Mouse (Mus musculus) limb, embryonic 11.5 days (tissue): ENCODE data around the gene Tango6. TPM values are rescaled to one million over a fixed set of nuclear protein-coding genes. Genes with fewer than 3 reads are reported as not detected.

Experiments
- ATAC-seq: fragments of 200-750 bp; cut with Nextera tagmentation; 2 replicates; pipeline ENCODE4 v1.8.0; 2017; ENCODE audit warnings: low read depth; ENCODE audit not compliant: insufficient number of reproducible peaks, low FRiP score, low TSS enrichment
- DNase-seq: peaks from one replicate; pipeline ENCODE4 v3.0.0-alpha.2; 2015; ENCODE audit warnings: low spot score
- H3K27ac ChIP-seq: fragments of 300-500 bp; sonication (generic); replicated peaks from 2 replicates; pipeline ENCODE4 v1.5.1; 2014; ENCODE audit warnings: low read depth, mild to moderate bottlenecking, low read length
- H3K27me3 ChIP-seq: fragments of 300-500 bp; sonication (generic); 2 replicates; pipeline ENCODE4 v1.6.1; 2014; ENCODE audit warnings: mild to moderate bottlenecking, low read length, mixed read lengths; ENCODE audit not compliant: control insufficient read depth, insufficient read depth
- H3K36me3 ChIP-seq: fragments of 300-500 bp; sonication (generic); 2 replicates; pipeline ENCODE4 v1.6.1; 2014; ENCODE audit warnings: mild to moderate bottlenecking, low read length, moderate library complexity, mixed read lengths; ENCODE audit not compliant: control insufficient read depth, insufficient read depth
- H3K4me1 ChIP-seq: fragments of 300-500 bp; sonication (generic); 2 replicates; pipeline ENCODE4 v1.6.1; 2014; ENCODE audit warnings: low read length, mixed read lengths; ENCODE audit not compliant: control insufficient read depth, insufficient read depth
- H3K4me2 ChIP-seq: fragments of 300-500 bp; sonication (generic); 2 replicates; pipeline ENCODE4 v1.6.1; 2014; ENCODE audit warnings: low read depth, mild to moderate bottlenecking, moderate library complexity; ENCODE audit not compliant: severe bottlenecking
- H3K4me3 ChIP-seq: fragments of 300-500 bp; sonication (generic); 2 replicates; pipeline ENCODE4 v1.5.1; 2014; ENCODE audit warnings: low read depth, low read length
- H3K9ac ChIP-seq: fragments of 300-500 bp; sonication (generic); 2 replicates; pipeline ENCODE4 v1.6.1; 2014; ENCODE audit warnings: mild to moderate bottlenecking, low read length
- H3K9me3 ChIP-seq: fragments of 300-500 bp; sonication (generic); 2 replicates; pipeline ENCODE4 v1.6.1; 2016; ENCODE audit warnings: low read length; ENCODE audit not compliant: control insufficient read depth
- WGBS: fragments of 180-500 bp; shearing (Covaris S2); extraction: QIAGEN DNeasy Blood & Tissue Kit; methylation state at CpG from one replicate; pipeline ENCODE4 v1.1.7; 2014; 5-methylcytosine and 5-hydroxymethylcytosine counted together
- polyA plus RNA-seq: library from polyadenylated mRNA; unstranded; fragments of >200 nt; fragmentation: Nextera tagmentation; extraction: Ambion mirVana; gene quantifications from 2 replicates; pipeline ENCODE4 v1.2.1, GENCODE M21; 2014

Tango6 gene
- polyA plus RNA-seq, 1 experiment from 2014 or later, result 10.0 TPM

DNA sequence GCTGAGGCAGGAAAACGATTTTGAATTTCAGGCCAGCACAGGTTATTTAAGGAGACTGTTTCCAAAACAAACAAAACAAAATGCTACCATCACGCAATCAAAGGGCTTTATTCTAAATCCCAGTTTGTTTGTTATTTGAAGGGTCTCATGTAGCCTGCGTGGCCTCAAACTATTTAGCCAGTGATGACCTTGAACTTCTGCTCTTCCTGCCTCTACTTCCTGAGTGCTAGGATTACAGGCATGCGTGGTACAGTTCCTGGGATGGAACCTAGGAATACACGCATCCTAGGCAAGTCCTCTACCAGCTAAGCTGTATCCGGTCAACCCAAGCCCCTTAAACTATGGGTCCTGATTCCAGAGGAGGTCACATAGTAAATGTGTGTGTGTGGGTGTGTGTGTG lies 39.6 kb downstream of the Tango6 start:
- WGBS, result 88% methylated on average over 6 of the region's 6 CpGs

DNA sequence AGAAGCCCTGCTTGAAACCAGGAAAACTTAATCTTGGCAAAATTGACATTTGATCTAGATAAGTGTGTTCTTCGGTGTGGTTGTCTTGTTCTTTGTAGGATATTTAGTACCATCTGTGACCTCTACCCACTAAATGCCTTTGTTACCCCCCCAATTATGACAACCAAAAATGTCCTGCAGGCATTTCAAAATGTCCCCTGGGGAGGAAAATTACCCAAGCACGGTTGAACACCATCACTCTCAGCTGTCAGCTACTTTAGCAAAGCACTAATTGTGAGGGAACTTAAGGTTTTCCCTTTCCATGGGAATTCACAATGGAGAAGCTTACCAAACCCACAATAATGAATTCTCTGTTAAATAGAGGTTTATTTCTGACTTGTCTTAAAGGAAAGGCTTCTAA lies 41.1 kb downstream of the Tango6 start:
- 41% methylated on average over 2 of the region's 2 CpGs for WGBS
- no peak overlapping the region for H3K9ac ChIP-seq
- H3K4me3 ChIP-seq, result no peak overlapping the region
- no peak overlapping the region for H3K4me2 ChIP-seq
- H3K36me3 ChIP-seq, result no peaks in the 10 kb centered on the region; the same call in 1 of the 2 replicates
- no peak overlapping the region for H3K27ac ChIP-seq
- no peak for DNase-seq
- no peaks in the 10 kb centered on the region for H3K4me1 ChIP-seq
- no peaks in the 10 kb centered on the region for H3K27me3 ChIP-seq
- H3K9me3 ChIP-seq, result no peaks in the 10 kb centered on the region
- no peak for ATAC-seq

More for the DNA sequence above, 39.6 kb downstream of the Tango6 start:
- DNase-seq, result no peak
- Histone ChIP-seq H3K4me2 (no peak overlapping the region), H3K4me1 (peaks cover 3% of the 10 kb centered on the region; the same call in 1 of the 2 replicates), H3K9me3 (no peaks in the 10 kb centered on the region), H3K36me3 (no peaks in the 10 kb centered on the region; the same call in 1 of the 2 replicates), H3K27me3 (no peaks in the 10 kb centered on the region), H3K4me3 (no peak overlapping the region), H3K27ac (no peak overlapping the region), H3K9ac (no peak overlapping the region)
- no peak for ATAC-seq

- Histone ChIP-seq H3K9ac (no peak overlapping the region), H3K9me3 (no peaks in the 10 kb centered on the region), H3K36me3 (peaks cover 2% of the 10 kb centered on the region; the same call in 1 of the 2 replicates), H3K4me1 (no peaks in the 10 kb centered on the region), H3K27ac (no peak overlapping the region), H3K4me2 (no peak overlapping the region), H3K27me3 (no peaks in the 10 kb centered on the region), H3K4me3 (no peak overlapping the region)
- 92% methylated on average over 6 of the region's 6 CpGs for WGBS
- DNase-seq (no peak), ATAC-seq (no peak)
Observed at GRCm38 (mm10) chr8:106726551-106726950, 43.7 kb downstream of the Tango6 start.

GRCm38 (mm10) chr8:106727241-106727835 lies 44.5 kb downstream of the Tango6 start:
- Histone ChIP-seq H3K4me3 (no peak overlapping the region), H3K27ac (no peak overlapping the region), H3K27me3 (no peaks in the 10 kb centered on the region), H3K4me1 (no peaks in the 10 kb centered on the region), H3K4me2 (no peak overlapping the region), H3K9ac (no peak overlapping the region), H3K9me3 (no peaks in the 10 kb centered on the region), H3K36me3 (peaks cover 2% of the 10 kb centered on the region; the same call in 1 of the 2 replicates)
- ATAC-seq, result no peak
- WGBS, result 49% methylated on average over 16 of the region's 16 CpGs
- peak; percentile 33 for DNase-seq

GRCm38 (mm10) chr8:106727889-106728288 lies 45.0 kb downstream of the Tango6 start:
- DNase-seq (no peak), ATAC-seq (no peak)
- H3K36me3 ChIP-seq, result peaks cover 2% of the 10 kb centered on the region; the same call in 1 of the 2 replicates
- no peak overlapping the region for H3K4me2 ChIP-seq
- no peak overlapping the region for H3K27ac ChIP-seq
- H3K4me1 ChIP-seq, result no peaks in the 10 kb centered on the region; the same call in 1 of the 2 replicates
- H3K9me3 ChIP-seq, result no peaks in the 10 kb centered on the region
- H3K4me3 ChIP-seq, result no peak overlapping the region
- H3K27me3 ChIP-seq, result no peaks in the 10 kb centered on the region
- no peak overlapping the region for H3K9ac ChIP-seq
- WGBS, result 61% methylated on average over 1 of the region's 1 CpGs

DNA sequence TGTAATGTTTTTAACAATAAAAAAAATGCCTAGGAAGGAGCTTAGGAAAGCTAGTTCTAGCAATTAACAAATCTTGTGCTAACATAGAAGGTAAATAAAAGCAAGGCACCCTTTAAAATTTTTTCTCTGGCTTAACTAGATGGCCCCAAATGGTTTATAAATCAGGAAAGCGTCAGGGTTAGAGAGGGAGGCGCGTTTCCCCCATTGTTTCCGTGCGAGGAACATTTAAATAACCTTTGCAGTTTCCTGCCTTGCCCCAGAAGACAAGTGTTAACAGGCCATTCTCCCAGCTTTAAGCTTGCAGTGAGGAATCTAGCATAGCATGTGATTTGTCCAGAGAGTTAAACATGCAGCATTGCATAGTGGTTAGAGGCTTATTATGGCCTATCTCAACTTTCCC lies 50.1 kb downstream of the Tango6 start:
- DNase-seq, result no peak
- Histone ChIP-seq H3K27me3 (no peaks in the 10 kb centered on the region), H3K4me2 (no peak overlapping the region), H3K36me3 (peaks cover 4% of the 10 kb centered on the region; the same call in 1 of the 2 replicates), H3K9me3 (no peaks in the 10 kb centered on the region), H3K9ac (no peak overlapping the region), H3K4me3 (no peak overlapping the region), H3K4me1 (peaks cover 12% of the 10 kb centered on the region; the same call in 1 of the 2 replicates), H3K27ac (no peak overlapping the region)
- no peak for ATAC-seq
- WGBS, result 24% methylated on average over 5 of the region's 5 CpGs

DNA sequence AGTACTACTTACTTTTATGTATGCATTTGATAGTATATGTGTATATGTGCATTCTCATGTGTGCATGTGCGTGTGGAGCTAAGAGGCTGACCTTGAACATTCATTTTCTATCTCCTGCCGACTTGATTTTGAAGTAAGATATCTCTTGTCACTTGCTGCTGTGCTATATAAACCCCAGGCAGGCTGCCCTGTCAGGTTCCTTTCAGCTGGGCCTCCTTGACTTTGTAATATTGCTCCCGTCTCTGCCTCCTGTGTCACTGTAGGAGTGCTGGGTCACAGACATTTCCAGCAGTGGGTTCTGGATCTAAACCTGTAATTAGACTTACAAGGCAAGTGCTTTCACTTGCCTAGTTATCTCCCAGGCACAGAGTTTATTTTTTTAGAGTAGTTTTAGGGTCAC lies 50.8 kb downstream of the Tango6 start:
- Histone ChIP-seq H3K27me3 (no peaks in the 10 kb centered on the region), H3K4me3 (no peak overlapping the region), H3K9ac (no peak overlapping the region), H3K27ac (no peak overlapping the region), H3K4me1 (peaks cover 12% of the 10 kb centered on the region; the same call in 1 of the 2 replicates), H3K36me3 (peaks cover 4% of the 10 kb centered on the region; the same call in 1 of the 2 replicates), H3K9me3 (no peaks in the 10 kb centered on the region), H3K4me2 (no peak overlapping the region)
- ATAC-seq, result no peak
- WGBS, result 56% methylated on average over 3 of the region's 3 CpGs
- DNase-seq, result no peak

DNA sequence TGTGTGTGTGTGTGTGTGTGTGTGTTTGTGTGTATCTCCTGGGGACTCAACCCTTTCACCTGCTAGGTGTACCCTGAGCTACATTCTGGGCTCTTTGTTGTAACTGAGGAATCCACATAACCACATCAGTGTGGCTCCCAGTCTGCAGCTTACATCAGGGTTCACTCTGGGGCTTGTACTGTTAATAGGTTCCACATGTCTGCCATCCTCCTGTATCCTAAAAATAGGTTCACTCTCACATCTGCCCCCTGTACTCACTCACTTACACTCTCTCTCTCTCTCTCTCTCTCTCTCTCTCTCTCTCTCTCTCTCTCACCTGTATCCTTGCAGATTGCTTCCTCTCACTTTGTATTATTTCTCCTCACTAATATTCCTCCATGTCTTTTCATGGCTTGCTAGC lies 51.4 kb downstream of the Tango6 start:
- H3K4me3 ChIP-seq, result no peak overlapping the region
- no peaks in the 10 kb centered on the region for H3K27me3 ChIP-seq
- peak; percentile 60; the same call in 1 of the 2 replicates for ATAC-seq
- DNase-seq, result peak; percentile 45
- no peaks in the 10 kb centered on the region for H3K9me3 ChIP-seq
- H3K36me3 ChIP-seq, result peaks cover 4% of the 10 kb centered on the region; the same call in 1 of the 2 replicates
- H3K9ac ChIP-seq, result no peak overlapping the region
- H3K4me1 ChIP-seq, result peaks cover 12% of the 10 kb centered on the region; the same call in 1 of the 2 replicates
- no peak overlapping the region for H3K27ac ChIP-seq
- no peak overlapping the region for H3K4me2 ChIP-seq
